Mouse (Mus musculus): Measurements from ENCODE around the gene Klc4. TPM values are rescaled to one million over a fixed set of nuclear protein-coding genes. Genes with fewer than 3 reads are reported as not detected.
A peak's percentile ranks its signal among the peaks of the same experiment; 100 is the strongest.

Klc4 gene
- total RNA-seq, 2 experiments from 2014 or later = 18.9 TPM

DNA sequence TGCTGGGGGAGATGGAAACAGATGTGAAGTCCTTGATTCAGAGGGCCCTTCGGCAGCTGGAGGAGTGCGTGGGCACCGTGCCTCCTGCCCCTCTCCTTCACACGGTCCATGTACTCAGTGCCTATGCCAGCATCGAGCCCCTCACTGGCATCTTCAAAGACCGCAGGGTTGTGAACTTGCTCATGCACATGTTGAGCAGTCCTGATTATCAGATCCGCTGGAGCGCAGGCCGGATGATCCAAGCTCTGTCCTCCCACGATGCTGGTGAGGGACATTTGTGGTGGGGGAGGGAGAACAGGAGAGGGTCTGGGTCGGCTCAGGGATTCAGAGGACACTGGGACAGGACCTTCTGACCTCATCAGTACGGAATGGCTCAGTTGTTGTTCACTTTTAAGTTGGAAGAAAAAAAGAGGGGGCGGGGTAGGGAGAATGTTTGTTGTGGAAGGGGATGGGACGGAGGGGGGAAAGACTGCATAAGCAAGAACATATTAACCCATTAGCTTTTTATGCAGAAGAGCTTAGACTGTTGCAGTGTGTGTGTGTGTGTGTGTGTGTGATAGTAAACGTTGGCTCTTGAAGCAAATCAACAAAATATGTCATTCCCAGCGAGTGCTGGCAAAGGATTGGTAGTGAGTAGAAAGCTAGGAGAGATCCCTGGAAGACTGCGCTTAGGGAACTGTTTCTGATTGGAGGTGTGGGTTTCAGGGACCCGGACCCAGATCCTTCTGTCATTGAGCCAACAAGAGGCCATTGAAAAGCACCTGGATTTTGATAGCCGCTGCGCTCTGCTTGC lies 6.1 kb upstream of the Klc4 start:
- DNase-seq = no peak

- no peak for DNase-seq
Measured at GRCm38 (mm10) chr17:46651292-46651691, 5.5 kb upstream of the Klc4 start.

DNA sequence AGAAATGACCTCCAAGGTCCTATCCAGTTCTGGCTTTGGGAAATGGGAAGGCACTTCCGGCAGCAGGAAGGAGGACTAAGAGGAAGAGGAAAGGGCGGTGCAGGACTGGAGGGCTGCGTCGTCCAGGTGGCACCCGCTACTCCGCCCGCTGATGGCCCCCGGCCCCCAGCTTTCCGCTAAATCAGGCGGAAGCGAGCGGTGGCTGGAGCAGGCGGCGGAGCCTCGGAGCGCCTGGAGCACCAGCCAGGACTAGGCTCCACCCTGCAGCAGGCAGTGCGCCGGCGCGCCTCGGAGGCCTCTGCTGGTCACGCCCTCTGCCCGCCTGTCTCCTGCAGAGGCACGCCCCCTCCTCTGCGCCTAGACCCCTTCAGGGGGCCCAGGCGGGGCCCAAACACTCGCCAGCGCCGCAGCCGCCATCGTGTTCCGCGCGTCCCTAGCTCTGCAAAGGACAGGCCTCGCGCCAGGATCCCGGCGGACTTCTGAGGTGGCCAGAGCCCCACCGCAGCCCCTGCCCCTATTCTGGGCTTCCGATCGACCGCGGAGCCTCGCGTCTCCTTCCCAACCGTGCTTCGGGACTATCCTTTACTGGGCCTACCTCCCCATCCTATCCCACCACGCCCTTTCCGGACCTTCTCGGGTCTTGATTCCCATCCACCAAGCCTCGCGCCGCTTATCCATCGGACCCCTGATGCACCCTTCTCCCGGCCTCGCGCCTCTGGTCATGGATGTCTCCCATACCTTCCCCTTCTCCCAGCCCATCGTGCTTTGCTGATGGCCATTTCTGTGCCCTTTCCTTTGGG lies 4.6 kb upstream of the Klc4 start, which contains the start of gene Cul7:
Gene Cul7, plus strand, starts transcription at position 106 of the 800 bp plus-strand sequence.
- peak; percentile 95 for DNase-seq

- peak; percentile 44 for DNase-seq
Measured at GRCm38 (mm10) chr17:46649811-46650210, 4.0 kb upstream of the Klc4 start.

DNA sequence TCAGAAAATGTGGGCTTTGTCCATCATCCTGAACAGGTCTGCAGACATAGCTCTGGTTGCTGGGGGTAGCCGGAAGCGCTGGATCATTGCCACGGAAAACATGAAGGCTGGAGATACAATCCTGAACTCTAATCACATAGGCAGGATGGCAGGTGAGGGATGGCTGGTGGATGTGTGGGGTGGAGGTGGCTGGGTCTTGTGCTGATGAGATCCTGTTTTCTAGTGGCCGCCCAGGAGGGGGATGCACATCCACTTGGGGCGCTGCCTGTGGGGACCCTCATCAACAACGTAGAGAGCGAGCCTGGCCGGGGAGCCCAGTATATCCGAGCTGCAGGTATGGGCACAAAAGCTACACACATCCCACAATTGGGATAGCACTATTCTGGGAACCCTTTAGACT lies 2.6 kb upstream of the Klc4 start:
- DNase-seq = no peak

- DNase-seq = no peak
Measured at GRCm38 (mm10) chr17:46647279-46647678, 1.5 kb upstream of the Klc4 start.

DNA sequence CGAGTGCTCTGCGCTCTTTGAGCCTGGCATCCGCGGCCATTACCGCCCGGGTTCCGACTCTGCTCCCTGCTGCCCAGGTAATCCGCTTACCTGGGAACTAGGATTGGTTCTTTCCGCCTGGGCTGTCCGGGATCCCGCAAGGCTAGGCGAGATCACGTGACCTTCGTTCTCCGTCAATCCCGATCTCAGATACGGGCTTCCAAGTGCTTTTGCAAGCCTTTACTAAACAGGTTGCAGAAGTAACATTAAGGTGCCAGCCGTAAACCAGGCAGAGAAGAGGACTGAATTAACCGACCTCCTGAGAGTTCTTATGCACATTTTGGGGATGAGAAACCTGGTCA lies 470 bp upstream of the Klc4 start:
- DNase-seq = no peak

- peak; percentile 68 for DNase-seq
Measured at GRCm38 (mm10) chr17:46644916-46645475, 826 bp downstream of the Klc4 start.

GRCm38 (mm10) chr17:46644152-46644805 lies 1.5 kb downstream of the Klc4 start:
- DNase-seq = no peak

GRCm38 (mm10) chr17:46642060-46642459 lies 3.8 kb downstream of the Klc4 start:
- DNase-seq = no peak

- DNase-seq = no peak
Measured at GRCm38 (mm10) chr17:46639929-46640328, 5.9 kb downstream of the Klc4 start.

- peak; percentile 81 for DNase-seq
Measured at GRCm38 (mm10) chr17:46636831-46637523, 8.8 kb downstream of the Klc4 start.

GRCm38 (mm10) chr17:46629685-46630441 lies 16.0 kb downstream of the Klc4 start:
- peak; percentile 75 for DNase-seq

DNA sequence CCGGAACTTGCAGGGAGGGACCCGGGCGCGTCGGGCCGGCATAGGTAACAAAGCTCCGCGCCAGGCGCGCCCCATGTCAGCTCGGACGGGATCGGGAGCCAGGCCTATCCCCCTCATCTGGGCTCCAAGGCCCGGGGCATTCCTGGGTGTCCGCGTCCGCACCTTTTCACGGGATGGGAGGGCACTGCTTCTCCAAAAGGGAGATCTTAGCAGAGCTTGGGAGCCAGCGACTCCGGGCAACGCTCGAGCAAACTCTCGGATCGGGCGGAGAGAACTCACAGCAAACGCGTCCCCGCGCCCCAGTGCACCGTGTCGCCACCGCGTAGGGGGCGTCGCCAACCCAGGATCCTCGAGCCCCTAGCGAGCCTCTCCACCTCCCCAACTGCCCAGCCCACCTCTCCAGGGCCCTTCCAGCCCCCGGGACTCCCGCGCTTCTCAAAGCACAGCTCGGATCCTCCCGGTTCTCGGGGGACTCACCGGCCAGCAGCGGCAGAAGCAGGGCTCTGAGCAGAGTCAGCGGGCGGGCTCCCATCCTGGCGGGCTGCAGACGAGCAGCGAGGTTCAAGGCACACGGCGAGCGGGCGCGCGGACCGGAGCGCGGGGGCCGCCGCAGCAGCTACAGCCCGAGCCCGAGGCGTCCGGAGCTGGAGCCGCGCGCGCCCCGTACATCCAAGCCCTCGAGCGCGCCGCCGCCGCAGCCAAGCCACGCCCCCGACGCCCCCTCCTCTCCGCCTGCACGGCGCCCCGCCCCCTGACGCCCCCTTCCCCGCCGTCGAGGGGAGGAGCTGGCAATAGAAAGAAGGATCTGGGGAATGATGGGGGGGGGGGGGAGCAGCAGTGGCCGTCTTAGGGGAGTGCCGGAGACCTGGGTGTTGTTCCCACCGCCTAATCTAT lies 16.8 kb downstream of the Klc4 start, which contains the start of gene Ptk7:
Gene Ptk7, minus strand, starts transcription at position 714 of the 894 bp plus-strand sequence.
- peak; percentile 91 for DNase-seq

DNA sequence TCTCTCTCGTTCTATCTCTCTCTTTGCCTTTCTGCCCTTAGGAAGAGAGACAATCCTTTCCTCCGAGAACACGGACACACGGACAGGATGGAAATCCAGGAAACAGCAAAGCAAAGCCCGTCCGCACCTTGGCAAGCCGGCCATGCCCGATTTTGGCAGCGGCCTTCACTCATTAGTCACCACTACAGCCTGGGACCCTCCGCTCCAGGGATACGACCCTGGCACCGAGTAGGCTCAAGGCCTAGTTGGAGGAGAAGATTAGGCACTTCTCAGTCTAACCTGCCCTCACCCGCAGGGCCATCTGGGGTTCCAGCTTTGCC lies 17.4 kb downstream of the Klc4 start:
- peak; percentile 57 for DNase-seq

DNA sequence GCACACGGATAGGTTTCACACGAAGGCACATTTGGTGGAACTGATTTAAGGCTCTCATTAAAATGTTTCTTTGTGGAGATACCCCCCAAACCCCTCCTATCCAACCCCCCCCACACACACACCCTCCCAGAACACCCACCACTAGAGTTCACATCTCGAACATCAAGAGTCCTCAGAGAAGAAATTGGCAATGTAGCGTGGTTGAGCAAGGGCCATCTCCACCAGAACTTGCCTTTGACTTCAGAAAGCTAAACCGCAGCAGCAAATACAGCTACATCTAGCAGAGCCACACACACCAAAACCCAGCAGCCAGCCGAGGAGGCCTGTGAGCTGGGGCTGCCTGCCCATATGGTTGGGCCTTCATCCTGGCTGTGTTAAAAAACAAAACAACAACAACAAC lies 18.4 kb downstream of the Klc4 start:
- no peak for DNase-seq

DNA sequence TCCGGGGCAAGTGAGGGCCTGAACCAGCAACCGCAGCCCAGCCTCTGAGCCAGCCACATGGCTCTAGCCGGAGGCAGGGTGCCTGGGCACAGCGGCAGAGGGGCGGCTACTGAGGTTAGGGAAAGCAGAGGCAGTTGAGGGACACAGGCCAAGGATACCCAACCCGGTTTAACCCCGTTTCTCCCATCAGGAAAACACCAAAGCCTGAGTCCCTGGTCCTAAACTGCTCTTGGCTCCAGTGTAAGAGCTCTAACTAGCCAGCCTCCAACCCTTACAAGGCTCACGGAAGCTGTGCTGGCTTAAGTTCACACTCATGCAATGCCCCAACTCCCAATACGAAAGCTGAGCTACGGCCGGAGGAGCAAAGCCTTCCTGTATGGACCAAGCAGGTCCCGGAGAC lies 21.2 kb downstream of the Klc4 start:
- no peak for DNase-seq

DNA sequence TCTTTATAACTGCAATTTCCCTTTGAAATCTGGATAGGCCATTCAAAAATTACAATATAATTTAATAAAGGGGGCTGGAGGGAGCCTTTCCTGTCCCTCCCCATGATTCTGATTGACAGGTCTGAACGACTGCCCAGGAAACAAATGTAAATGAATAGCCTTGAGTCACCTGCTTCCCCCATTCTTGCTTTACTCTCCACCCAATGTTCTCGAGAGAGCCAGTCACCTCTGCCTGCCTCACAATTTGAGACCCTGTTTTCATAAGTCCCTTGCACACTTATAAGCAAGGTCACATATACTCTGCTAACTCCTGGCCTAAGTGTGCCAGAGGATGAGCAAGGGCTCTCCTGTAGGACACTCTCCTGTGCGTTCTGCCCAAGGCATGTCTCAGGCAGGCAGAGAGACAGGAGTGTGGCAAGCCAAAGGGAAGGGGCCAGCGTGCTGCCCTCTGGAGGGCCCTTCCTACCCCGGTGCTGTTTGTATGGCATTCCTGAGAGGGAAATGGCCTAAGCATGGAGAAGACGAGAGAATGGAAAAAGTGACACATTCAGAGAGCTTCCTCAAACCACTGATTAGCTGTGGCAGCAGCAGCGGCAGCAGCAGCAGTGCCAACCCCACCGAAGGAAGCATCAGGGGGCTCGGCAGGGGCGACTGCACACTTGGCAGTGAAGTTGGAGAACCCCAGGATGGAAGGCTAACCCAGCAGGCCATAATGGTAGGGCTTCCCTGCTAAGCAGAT lies 21.8 kb downstream of the Klc4 start:
- DNase-seq = peak; percentile 54

- DNase-seq = no peak
Measured at GRCm38 (mm10) chr17:46622269-46622668, 23.6 kb downstream of the Klc4 start.

- DNase-seq = peak; percentile 81
Measured at GRCm38 (mm10) chr17:46621324-46621723, 24.5 kb downstream of the Klc4 start.
